Mouse (Mus musculus) embryonic fibroblast, embryonic 13.5 days (primary cell): ENCODE data around the gene Sacs. TPM values are rescaled to one million over a fixed set of nuclear protein-coding genes. Genes with fewer than 3 reads are reported as not detected.

Experiments used
- H3K27ac ChIP-seq: 2 replicates; pipeline ENCODE4 v1.5.1; 2012; ENCODE audit warnings: low read length, control low read depth, inconsistent platforms; ENCODE audit not compliant: insufficient read depth
- H3K4me1 ChIP-seq: 2 replicates; pipeline ENCODE4 v1.6.1; 2011; ENCODE audit warnings: low read length; ENCODE audit not compliant: control insufficient read depth, insufficient read depth
- H3K4me3 ChIP-seq: 2 replicates; pipeline ENCODE4 v1.5.1; 2011; ENCODE audit warnings: mild to moderate bottlenecking, control low read depth, low read length; ENCODE audit not compliant: insufficient read depth
- CTCF ChIP-seq: IDR thresholded peaks from 2 replicates; pipeline ENCODE4 v1.5.1; 2011; ENCODE audit warnings: mild to moderate bottlenecking, control low read depth, low read length, moderate library complexity, borderline replicate concordance; ENCODE audit not compliant: insufficient read depth
- POLR2A ChIP-seq: IDR thresholded peaks from 2 replicates; pipeline ENCODE4 v1.6.1; 2011; ENCODE audit warnings: low read depth, mild to moderate bottlenecking, control low read depth, low read length, moderate library complexity
- polyA plus RNA-seq: library from polyadenylated mRNA; stranded (reverse); fragments of >200 nt; gene quantifications from 2 replicates; pipeline ENCODE4 v1.2.4, GENCODE M21; 2011; ENCODE audit warnings: low read depth; ENCODE audit not compliant: missing spikeins, insufficient read length

Gene Sacs
- polyA plus RNA-seq, 1 experiment, result 18.3 TPM

DNA sequence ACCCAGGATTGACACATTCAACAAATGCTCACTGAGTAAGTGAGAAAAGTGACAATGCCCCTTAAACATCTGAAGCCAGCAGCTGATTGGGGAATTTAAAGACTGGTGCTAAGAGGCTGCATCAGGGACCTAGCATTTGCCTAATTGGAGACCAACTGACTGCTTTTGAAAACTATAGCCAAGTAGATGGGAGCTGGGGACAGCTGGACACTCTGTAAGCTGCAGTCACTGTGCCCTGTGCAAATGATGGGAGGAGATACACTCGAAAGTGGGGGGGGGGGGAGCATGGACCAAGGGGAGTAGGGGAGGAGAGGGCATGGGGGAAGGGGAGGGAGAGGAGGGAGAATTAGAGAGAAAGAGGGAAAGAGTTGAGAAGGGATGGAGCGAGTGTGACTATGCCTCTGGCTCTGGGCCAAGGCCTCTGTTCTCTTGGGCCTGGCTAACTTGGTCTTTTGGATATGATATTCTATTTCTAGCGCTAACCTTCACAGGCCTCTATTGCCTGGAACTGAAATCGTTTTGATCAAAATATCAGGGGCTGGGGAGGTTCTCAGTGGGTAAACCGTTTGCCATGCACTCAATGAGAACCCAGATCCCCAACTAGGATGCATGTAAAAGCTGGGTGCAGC is 97.7 kb downstream of the Sacs start:
- H3K27ac ChIP-seq, result no peak overlapping the region
- H3K4me3 ChIP-seq, result no peak overlapping the region
- TF ChIP-seq CTCF (no peak), POLR2A (no peak)

DNA sequence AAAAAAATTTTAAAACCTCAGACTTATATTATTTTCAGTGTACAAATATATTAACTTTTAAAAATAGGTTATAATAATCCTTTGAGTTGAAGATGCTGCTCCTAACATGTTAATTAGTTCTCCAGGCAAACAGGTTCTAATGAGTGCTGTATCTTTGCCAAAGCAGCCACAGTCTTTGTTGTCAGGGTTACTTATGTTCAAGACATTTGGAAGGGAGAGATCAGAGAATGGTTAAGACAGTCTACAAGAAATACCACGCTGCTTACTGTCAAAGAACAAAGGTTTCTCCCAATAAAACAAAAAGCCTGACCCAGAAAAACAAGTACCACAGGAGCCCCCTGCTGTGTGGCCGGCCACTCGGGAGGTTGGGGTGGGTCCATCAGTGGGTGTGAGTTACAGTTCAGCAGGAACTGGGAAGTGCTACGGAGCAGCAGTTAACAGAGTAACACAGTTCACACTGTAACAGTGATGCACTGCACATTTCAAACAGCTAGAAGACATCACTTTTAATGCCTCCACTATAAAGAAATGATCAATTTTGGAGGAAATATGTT is 98.9 kb downstream of the Sacs start:
- Histone ChIP-seq H3K4me1 (peaks cover 9% of the 10 kb centered on the region), H3K27ac (no peak overlapping the region), H3K4me3 (no peak overlapping the region)
- TF ChIP-seq CTCF (no peak), POLR2A (no peak)

More for the DNA sequence above, 97.7 kb downstream of the Sacs start:
- peaks cover 9% of the 10 kb centered on the region for H3K4me1 ChIP-seq

DNA sequence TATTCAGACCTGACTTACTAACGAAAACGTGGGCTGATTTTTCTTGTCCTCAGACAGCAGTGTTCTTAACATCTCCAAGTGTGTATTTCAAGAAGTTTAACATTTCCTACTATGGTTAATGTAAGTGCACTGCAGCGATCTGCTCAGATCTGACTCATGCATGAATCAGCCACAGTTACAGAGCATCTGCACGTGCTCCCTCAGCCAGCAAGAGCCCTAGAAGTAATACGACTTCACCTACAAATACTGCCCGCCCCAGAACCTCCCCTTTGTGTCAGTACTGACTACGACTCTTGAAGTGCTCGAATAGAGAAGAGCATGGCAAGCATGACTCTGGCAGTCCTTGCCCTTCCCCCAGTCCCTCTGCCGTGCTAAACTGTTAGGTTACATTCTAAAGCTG is 100.5 kb downstream of the Sacs start:
- H3K4me3 ChIP-seq, result no peak overlapping the region
- peaks cover 9% of the 10 kb centered on the region for H3K4me1 ChIP-seq
- H3K27ac ChIP-seq, result peak overlapping the region; percentile 90
- TF ChIP-seq CTCF (no peak), POLR2A (no peak)

DNA sequence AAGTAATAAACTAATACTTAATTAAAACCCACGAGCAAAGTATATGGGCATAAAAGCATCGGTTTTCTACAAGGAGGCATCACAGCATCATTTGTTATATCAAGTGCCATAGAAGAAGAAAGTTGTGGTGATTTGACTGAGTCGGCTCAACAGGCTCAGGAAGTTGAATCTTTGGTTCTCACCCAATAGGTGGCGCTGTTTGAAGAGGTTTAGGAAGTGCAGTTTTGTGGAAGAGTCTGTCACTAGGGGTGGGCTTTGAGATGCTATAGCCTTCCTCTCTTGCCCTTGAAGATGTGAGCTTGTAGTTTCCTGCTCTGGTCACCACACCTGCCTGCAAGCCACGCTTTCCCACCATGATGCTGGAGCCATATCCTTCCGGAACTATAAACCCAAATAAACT is 104.4 kb downstream of the Sacs start:
- TF ChIP-seq CTCF, result no peak
- no peak for TF ChIP-seq POLR2A

DNA sequence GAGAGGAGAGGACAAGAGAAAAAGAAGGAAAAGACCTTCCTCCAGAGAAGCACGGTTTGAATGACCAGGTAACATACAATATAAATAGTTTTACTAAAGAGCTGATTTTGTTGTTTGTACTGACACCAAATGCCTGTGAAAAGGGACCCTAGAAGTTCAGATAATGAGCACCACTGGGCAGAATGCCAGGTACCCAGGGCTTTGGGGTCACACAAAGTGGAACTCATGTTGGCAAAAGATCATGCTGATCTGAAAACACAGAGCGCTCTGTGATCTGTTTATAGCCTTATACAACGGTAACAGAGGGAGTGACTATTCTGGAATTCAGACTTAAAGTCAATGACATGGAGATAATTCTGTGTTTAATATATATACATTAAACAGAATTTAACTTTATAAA is 108.2 kb downstream of the Sacs start:
- Histone ChIP-seq H3K27ac (no peak overlapping the region), H3K4me3 (no peak overlapping the region), H3K4me1 (no peaks in the 10 kb centered on the region)
- TF ChIP-seq POLR2A, result no peak
- no peak for TF ChIP-seq CTCF

More for the DNA sequence above, 104.4 kb downstream of the Sacs start:
- Histone ChIP-seq H3K27ac (no peak overlapping the region), H3K4me3 (no peak overlapping the region), H3K4me1 (peaks cover 9% of the 10 kb centered on the region)

DNA sequence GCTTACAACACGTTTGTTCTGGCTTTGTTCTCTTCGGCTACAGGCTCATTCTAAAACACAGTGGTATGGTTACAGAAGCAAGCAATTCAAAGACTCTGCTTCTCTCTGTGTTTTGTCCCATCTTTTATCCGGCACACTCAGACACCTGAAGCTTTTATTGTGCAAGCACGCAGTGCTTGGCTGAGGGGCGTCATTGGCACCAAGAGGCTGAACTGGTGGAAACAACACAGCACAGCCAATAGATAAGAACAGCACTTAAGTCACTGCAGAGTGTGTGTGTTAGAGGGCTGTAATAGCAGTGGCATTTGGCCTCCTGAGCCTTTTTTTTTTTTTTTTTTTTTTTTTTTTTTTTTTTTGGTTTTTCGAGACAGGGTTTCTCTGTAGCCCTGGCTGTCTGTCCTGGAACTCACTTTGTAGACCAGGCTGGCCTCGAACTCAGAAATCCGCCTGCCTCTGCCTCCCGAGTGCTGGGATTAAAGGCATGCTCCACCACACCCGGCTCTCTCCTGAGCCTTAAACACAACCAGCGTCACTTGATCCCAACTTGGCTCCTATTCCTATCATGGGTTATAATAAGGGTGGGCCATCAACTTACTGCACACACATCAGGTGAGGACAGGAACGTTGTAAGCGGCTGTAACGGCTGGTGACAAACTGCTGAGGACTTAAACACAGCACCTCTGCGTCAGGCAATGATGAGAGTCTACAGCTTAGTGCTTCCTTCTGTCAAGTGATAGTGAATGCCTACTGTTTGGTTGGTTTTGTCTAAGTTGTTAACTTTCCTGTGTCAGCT is 114.5 kb downstream of the Sacs start:
- no peak overlapping the region for H3K27ac ChIP-seq
- TF ChIP-seq CTCF (no peak), POLR2A (no peak)

DNA sequence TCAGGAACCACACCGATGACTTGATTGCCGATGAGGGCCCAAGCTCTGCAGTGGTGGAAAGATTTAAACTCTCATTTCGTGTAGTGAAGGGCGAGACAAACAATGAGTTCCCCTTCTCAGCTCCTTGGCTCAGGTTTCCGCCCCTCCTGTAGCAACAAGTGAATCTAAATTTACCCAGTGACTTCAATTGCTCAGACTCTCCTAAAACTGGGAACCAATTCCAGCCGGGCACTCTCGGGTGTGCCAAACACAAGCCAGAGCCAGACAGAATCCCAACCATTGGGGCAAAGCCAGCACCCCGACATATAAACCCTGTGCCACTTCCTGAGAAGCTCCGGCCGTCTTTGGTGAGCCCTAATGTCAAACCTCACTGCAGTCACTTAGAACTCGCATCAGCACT is 120.1 kb downstream of the Sacs start, which contains the start of gene Sgcg:
Sgcg (minus strand) TSS at position 139 of the 400 bp plus-strand sequence.
- H3K4me1 ChIP-seq, result no peaks in the 10 kb centered on the region
- no peak within 1 kb of the TSS for H3K27ac ChIP-seq
- H3K4me3 ChIP-seq, result no peak within 1 kb of the TSS
- no peak for TF ChIP-seq CTCF
- no peak for TF ChIP-seq POLR2A

More for the DNA sequence above, 114.5 kb downstream of the Sacs start:
- no peak overlapping the region for H3K4me3 ChIP-seq
- H3K4me1 ChIP-seq, result no peaks in the 10 kb centered on the region

DNA sequence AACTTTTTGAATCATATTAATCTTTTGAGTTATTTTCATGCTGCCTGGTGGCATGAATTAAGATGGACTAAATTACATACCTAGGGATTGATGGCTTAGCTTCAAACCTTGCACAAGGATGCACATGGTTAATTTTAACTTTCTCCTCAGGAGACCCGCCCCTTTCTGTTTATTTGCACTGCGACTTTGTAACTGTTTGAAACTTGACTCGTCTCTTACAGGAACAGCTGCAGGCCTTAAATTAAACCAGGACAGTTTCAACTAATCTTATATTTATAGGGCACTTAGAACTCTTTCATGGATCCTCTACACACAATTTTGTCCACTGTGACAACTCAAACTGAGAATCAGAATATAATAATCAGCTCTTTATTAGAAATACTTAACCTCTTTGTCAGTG is 120.8 kb downstream of the Sacs start:
- no peak overlapping the region for H3K4me3 ChIP-seq
- TF ChIP-seq POLR2A, result no peak
- TF ChIP-seq CTCF, result no peak
- no peaks in the 10 kb centered on the region for H3K4me1 ChIP-seq
- no peak overlapping the region for H3K27ac ChIP-seq

DNA sequence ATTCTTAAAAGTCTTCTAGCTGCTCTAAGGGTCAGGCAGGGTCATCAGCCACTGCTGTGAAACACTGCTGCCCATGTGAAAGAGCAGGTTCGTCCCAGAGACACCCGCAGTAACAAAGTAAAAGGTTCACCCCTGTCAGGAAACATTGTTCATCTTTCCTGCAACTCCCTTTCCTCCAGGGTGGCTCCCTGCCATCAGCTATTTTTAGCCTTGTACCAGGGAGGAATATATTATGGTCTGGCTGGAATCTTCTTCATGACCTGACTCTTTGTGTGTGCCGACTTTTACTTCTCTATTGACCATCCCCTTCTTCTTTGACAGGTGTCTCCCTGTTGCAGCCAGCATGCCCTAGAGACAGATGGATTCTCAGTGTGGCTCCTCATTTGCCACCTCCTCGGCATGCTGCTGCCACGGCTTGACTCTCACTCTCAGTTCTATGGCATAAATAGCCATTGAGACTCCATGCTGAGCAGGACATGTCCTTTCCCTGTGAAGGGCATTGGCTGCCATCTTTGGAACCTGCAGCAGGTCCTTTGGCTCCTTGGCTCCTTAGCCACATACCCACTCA is 129.7 kb downstream of the Sacs start:
- Histone ChIP-seq H3K4me1 (no peaks in the 10 kb centered on the region), H3K4me3 (no peak overlapping the region), H3K27ac (no peak overlapping the region)
- no peak for TF ChIP-seq POLR2A
- no peak for TF ChIP-seq CTCF

DNA sequence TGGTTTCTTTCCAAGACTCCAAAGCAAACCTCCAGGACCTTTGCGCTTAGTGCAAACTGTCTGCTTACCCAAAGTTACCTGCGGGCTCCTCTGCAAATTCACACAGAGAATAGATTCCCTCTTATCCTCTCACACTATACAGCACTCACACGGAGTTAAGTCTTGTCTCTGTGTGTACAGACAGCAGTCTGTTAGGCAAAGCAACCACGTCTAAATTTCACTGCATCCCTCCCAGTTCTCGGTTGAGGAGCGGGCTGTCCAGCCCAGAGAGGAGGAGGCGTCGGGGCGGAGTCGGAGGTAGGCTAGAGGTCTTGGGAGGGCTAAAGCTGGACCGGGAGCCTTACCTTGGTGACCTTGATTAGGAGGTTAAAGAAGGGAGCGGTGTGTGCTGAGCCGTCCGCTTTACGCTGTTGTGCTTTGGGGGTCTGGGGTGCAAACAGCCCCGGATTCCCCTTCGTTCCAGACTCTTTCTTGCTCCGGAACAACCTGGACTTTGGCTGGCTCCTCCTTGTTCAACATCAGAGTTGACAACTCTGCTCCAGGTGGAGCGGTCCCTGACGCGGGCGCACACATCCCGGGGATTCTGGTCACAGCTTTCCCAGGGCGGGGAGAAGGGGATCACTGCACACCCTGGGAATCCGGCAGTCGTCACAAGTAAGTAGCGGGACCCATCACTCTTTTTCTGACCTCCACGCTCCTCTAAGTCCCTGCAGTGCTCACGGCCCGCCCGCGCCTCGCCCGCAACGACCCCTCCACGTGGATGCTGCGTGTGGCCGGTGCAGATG is 136.3 kb downstream of the Sacs start:
- Histone ChIP-seq H3K27ac (no peak overlapping the region), H3K4me3 (no peak overlapping the region), H3K4me1 (no peaks in the 10 kb centered on the region)
- TF ChIP-seq CTCF, result no peak
- no peak for TF ChIP-seq POLR2A
